Mouse (Mus musculus) MEL (cell line): ENCODE measurements around the gene Gstm2. TPM values are rescaled to one million over a fixed set of nuclear protein-coding genes. Genes with fewer than 3 reads are reported as not detected.
A peak's percentile ranks its signal among the peaks of the same experiment; 100 is the strongest.

Experiments
- DNase-seq: peaks from one replicate; pipeline ENCODE4 v3.0.0; 2011; ENCODE audit warnings: low read depth, low spot score
- H3K27ac ChIP-seq: 2 replicates; pipeline ENCODE4 v1.5.1; 2012; ENCODE audit warnings: low read depth, mild to moderate bottlenecking, control low read depth, low read length, moderate library complexity; ENCODE audit not compliant: control insufficient read depth
- H3K27me3 ChIP-seq, 2 experiments: fragments of 150-350 bp in 1 of 2; sonication (generic) in 1 of 2; 2 replicates each; pipeline ENCODE4 v1.6.1; 2012; ENCODE audit warnings: low read length in 2 of 2, mild to moderate bottlenecking in 2 of 2, improper control_type of control experiment in 1 of 2, moderate library complexity in 1 of 2; ENCODE audit not compliant: insufficient read depth in 2 of 2, control insufficient read depth in 1 of 2
- H3K36me3 ChIP-seq, 2 experiments: 2 replicates each; pipeline ENCODE4 v1.6.1; 2012 to 2014; ENCODE audit warnings: low read length in 2 of 2, improper control_type of control experiment in 1 of 2, inconsistent platforms in 1 of 2, mild to moderate bottlenecking in 1 of 2; ENCODE audit not compliant: insufficient read depth in 2 of 2, control insufficient read depth in 1 of 2
- H3K4me1 ChIP-seq, 2 experiments: fragments of 150-350 bp in 1 of 2; sonication (generic) in 1 of 2; 2 replicates each; pipeline ENCODE4 v1.6.1; 2012; ENCODE audit warnings: low read length in 2 of 2, improper control_type of control experiment in 1 of 2, mild to moderate bottlenecking in 1 of 2; ENCODE audit not compliant: insufficient read depth in 2 of 2, control insufficient read depth in 1 of 2
- H3K4me3 ChIP-seq, 2 experiments: fragments of 150-350 bp in 1 of 2; sonication (generic) in 1 of 2; 2 replicates each; pipeline ENCODE4 v1.5.1; 2012; ENCODE audit warnings: low read depth in 2 of 2, low read length in 2 of 2, mild to moderate bottlenecking in 2 of 2, moderate library complexity in 2 of 2, control low read depth in 1 of 2, improper control_type of control experiment in 1 of 2; ENCODE audit not compliant: control insufficient read depth in 1 of 2, insufficient read depth in 1 of 2
- H3K79me2 ChIP-seq: 2 replicates; pipeline ENCODE4 v1.6.1; 2012; ENCODE audit warnings: mild to moderate bottlenecking, low read length, moderate library complexity; ENCODE audit not compliant: control insufficient read depth, poor library complexity, insufficient read depth
- H3K9ac ChIP-seq: 2 replicates; pipeline ENCODE4 v1.6.1; 2012; ENCODE audit warnings: low read depth, mild to moderate bottlenecking, control low read depth, low read length, moderate library complexity; ENCODE audit not compliant: control insufficient read depth, poor library complexity, severe bottlenecking
- H3K9me3 ChIP-seq: fragments of 150-350 bp; sonication (generic); replicated peaks from 2 replicates; pipeline ENCODE4 v1.6.1; 2012; ENCODE audit warnings: mild to moderate bottlenecking, low read length, improper control_type of control experiment, moderate library complexity; ENCODE audit not compliant: insufficient read depth
- BHLHE40 ChIP-seq: IDR thresholded peaks from 2 replicates; pipeline ENCODE4 v1.6.1; 2012; ENCODE audit warnings: low read depth, mild to moderate bottlenecking, inconsistent platforms, low read length, improper control_type of control experiment, borderline replicate concordance
- CTCF ChIP-seq, 3 experiments: IDR thresholded peaks in 2 of 3; conservative IDR thresholded peaks in 1 of 3; 2 replicates each; pipeline ENCODE4 v1.5.1; 2011 to 2012; ENCODE audit warnings: low read length in 3 of 3, low read depth in 2 of 3, mild to moderate bottlenecking in 2 of 3, improper control_type of control experiment in 1 of 3, inconsistent platforms in 1 of 3, mixed read lengths in 1 of 3, moderate library complexity in 1 of 3; ENCODE audit not compliant: control insufficient read depth in 1 of 3, insufficient read depth in 1 of 3, poor library complexity in 1 of 3, severe bottlenecking in 1 of 3
- E2F4 ChIP-seq: IDR thresholded peaks from 2 replicates; pipeline ENCODE4 v1.6.1; 2011; ENCODE audit warnings: low read depth, low read length, improper control_type of control experiment, borderline replicate concordance
- ELF1 ChIP-seq: IDR thresholded peaks from 2 replicates; pipeline ENCODE4 v1.6.1; 2014; ENCODE audit warnings: low read depth, mild to moderate bottlenecking, inconsistent platforms, low read length, improper control_type of control experiment, moderate library complexity
- ETS1 ChIP-seq: IDR thresholded peaks from 2 replicates; pipeline ENCODE4 v1.6.1; 2012; ENCODE audit warnings: low read depth, mild to moderate bottlenecking, inconsistent platforms, low read length, improper control_type of control experiment, moderate library complexity
- GABPA ChIP-seq: IDR thresholded peaks from 2 replicates; pipeline ENCODE4 v1.6.1; 2012; ENCODE audit warnings: low read depth, mild to moderate bottlenecking, inconsistent platforms, low read length, improper control_type of control experiment, moderate library complexity
- HCFC1 ChIP-seq: IDR thresholded peaks from 2 replicates; pipeline ENCODE4 v1.6.1; 2012; ENCODE audit warnings: low read depth, mild to moderate bottlenecking, inconsistent platforms, low read length, improper control_type of control experiment, moderate library complexity
- MAX ChIP-seq: IDR thresholded peaks from 2 replicates; pipeline ENCODE4 v1.6.1; 2011; ENCODE audit warnings: low read length, improper control_type of control experiment
- MAZ ChIP-seq: IDR thresholded peaks from 2 replicates; pipeline ENCODE4 v1.6.1; 2012; ENCODE audit warnings: low read depth, mild to moderate bottlenecking, inconsistent platforms, low read length, improper control_type of control experiment
- MYB ChIP-seq: IDR thresholded peaks from 2 replicates; pipeline ENCODE4 v1.6.1; 2011; ENCODE audit warnings: mild to moderate bottlenecking, low read depth, low read length, improper control_type of control experiment
- NELFE ChIP-seq: IDR thresholded peaks from 2 replicates; pipeline ENCODE4 v1.6.1; 2011; ENCODE audit warnings: low read depth, low read length, improper control_type of control experiment
- POLR2A ChIP-seq, 2 experiments: IDR thresholded peaks; 2 replicates each; pipeline ENCODE4 v1.6.1; 2011 to 2012; ENCODE audit warnings: low read length in 2 of 2, mild to moderate bottlenecking in 2 of 2, control low read depth in 1 of 2, improper control_type of control experiment in 1 of 2, low read depth in 1 of 2, moderate library complexity in 1 of 2; ENCODE audit not compliant: control insufficient read depth in 1 of 2, insufficient read depth in 1 of 2, poor library complexity in 1 of 2
- POLR2AphosphoS2 ChIP-seq: IDR thresholded peaks from 2 replicates; pipeline ENCODE4 v1.6.1; 2011; ENCODE audit warnings: low read length, improper control_type of control experiment
- RCOR1 ChIP-seq: IDR thresholded peaks from 2 replicates; pipeline ENCODE4 v1.6.1; 2012; ENCODE audit warnings: low read depth, mild to moderate bottlenecking, inconsistent platforms, low read length, improper control_type of control experiment
- TBP ChIP-seq: IDR thresholded peaks from 2 replicates; pipeline ENCODE4 v1.8.0; 2011; ENCODE audit warnings: low read depth, low read length, improper control_type of control experiment
- USF2 ChIP-seq, 2 experiments: IDR thresholded peaks; 2 replicates each; pipeline ENCODE4 v1.6.1; 2011 to 2012; ENCODE audit warnings: improper control_type of control experiment in 2 of 2, low read length in 2 of 2, borderline replicate concordance in 1 of 2, inconsistent platforms in 1 of 2, low read depth in 1 of 2, mild to moderate bottlenecking in 1 of 2; ENCODE audit not compliant: insufficient read depth in 1 of 2
- polyA plus RNA-seq, 2 experiments: library from polyadenylated mRNA; stranded (reverse) in 1 of 2; unstranded in 1 of 2; fragments of >175 nt in 1 of 2; fragments of >200 nt in 1 of 2; gene quantifications; 2 replicates each; pipeline versions ENCODE4 v1.2.1 to v1.2.4; 2012; ENCODE audit warnings: low replicate concordance in 2 of 2, low read depth in 1 of 2; ENCODE audit not compliant: insufficient read length in 2 of 2, insufficient read depth in 1 of 2, missing spikeins in 1 of 2
- total RNA-seq: library from RNA; depleted of rRNA; stranded (reverse); fragments of 300-350 nt; gene quantifications from 2 replicates; pipeline ENCODE4 v1.2.3, GENCODE M21; 2012

Gstm2 gene
- total and polyA plus RNA-seq, 3 experiments = not detected

DNA sequence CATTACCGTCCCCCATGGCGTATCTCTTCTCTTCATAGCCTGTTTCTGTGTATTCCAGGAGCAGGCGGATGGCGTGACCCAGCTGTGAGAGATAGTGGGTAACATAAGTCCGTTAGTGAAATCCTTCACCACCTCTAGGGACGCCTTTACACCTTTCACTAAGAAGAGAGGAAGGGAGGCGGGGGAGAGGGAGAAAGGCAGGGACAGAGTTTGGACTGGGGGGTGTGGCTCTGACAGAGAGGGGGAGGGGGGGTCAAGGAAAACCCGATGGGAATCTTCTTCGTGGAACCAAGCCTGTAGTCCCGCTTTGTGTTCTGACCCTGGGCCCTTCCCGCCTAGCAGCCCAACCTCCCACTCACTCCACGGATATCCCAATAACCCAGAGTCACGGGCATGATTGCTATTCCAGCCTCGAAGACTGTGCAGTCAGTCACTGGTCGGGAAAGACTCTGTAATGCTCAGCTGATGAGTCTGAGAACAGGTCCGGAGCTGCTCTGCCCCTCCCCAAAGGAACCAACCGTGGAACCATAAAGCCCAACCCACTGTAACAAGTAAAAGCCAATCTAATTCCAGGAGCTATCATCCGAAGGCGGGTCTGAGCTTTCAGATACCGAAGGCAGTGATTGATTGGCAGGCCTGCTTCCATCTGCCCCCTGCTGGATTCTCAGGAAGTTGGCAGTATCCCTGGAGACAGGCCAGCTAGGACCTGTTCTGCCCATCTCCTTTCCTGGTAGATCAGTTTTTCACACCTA lies 42.8 kb downstream of the Gstm2 start, which contains the start of gene Gstm6:
Gene Gstm6, minus strand, starts transcription at position 511 of the 752 bp plus-strand sequence.
- DNase-seq = no peak
- TF ChIP-seq BHLHE40 (no peak), HCFC1 (no peak), RCOR1 (no peak), ELF1 (no peak), CTCF (IDR thresholded peaks at IDR 0.05 in 2 of 3, conservative IDR thresholded peaks at IDR 0.05 in 1 of 3; ENCODE audit: control insufficient read depth in 1 of 3, insufficient read depth in 1 of 3, low read depth in 2 of 3, low read length in 3 of 3, poor library complexity in 1 of 3, severe bottlenecking in 1 of 3) (0 out of 6 replicates have a peak, but pooled peaks of 1 of the 3 experiments have one; percentile 3), POLR2AphosphoS2 (no peak), ETS1 (no peak)
- no peaks in the 10 kb centered on the region for H3K36me3 ChIP-seq
- H3K79me2 ChIP-seq = no peaks in the 10 kb centered on the region
- H3K27ac ChIP-seq = no peak within 1 kb of the TSS
- no peaks in the 10 kb centered on the region for H3K9me3 ChIP-seq
- H3K9ac ChIP-seq = no peak within 1 kb of the TSS
- H3K4me1 ChIP-seq = no peaks in the 10 kb centered on the region
- H3K4me3 ChIP-seq = no peak within 1 kb of the TSS
- no peaks in the 10 kb centered on the region; a peak in 2 of 4 replicates for H3K27me3 ChIP-seq

GRCm38 (mm10) chr3:107941261-107941660 lies 45.0 kb downstream of the Gstm2 start:
- H3K9me3 ChIP-seq = no peaks in the 10 kb centered on the region
- peaks cover 0 to 1% of the 10 kb centered on the region in 2 experiments; a peak in 2 of 4 replicates for H3K27me3 ChIP-seq
- no peaks in the 10 kb centered on the region for H3K4me1 ChIP-seq
- H3K27ac ChIP-seq = no peak overlapping the region
- DNase-seq = no peak
- no peak overlapping the region for H3K4me3 ChIP-seq
- H3K36me3 ChIP-seq = no peaks in the 10 kb centered on the region
- no peak overlapping the region for H3K9ac ChIP-seq
- TF ChIP-seq GABPA (no peak), RCOR1 (no peak), NELFE (no peak), POLR2A (IDR thresholded peaks at IDR 0.05; ENCODE audit: control insufficient read depth in 1 of 2, insufficient read depth in 1 of 2, low read depth in 1 of 2, low read length in 2 of 2, poor library complexity in 1 of 2) (no peak), BHLHE40 (no peak), MAZ (no peak), USF2 (IDR thresholded peaks at IDR 0.05; ENCODE audit: borderline replicate concordance in 1 of 2, insufficient read depth in 1 of 2, low read depth in 1 of 2, low read length in 2 of 2) (no peak), MAX (no peak), TBP (no peak), MYB (no peak), E2F4 (no peak)
- H3K79me2 ChIP-seq = no peaks in the 10 kb centered on the region
